Mouse (Mus musculus): ENCODE measurements around the gene Myh14.
"Not testable (repeated sequence)": the region's sequence is repeated elsewhere in the genome, so short reads cannot be mapped to it uniquely, and the experiment has no call there.

The Myh14 gene

DNA sequence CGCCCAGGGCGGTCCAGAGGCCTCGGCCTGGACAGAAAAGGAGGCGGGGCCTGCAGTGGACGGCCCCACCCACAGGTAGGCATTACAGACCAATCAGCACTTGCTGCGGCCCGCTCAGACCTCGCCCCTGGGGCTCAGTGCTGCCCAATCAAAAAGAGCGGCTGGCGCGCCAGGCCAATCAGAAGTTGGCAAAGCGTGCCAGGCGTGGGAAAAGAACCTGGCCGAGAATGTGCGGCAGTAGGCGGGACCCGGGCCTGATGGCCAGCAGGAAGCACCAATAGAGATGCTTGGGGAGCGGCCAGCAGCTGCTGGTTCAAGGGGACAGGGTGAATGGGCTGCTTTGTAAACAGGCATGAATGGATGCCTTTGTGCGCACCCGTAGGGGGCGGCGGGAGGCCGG is at the start of gene Myh14:
Gene Myh14 (minus strand): TSS at position 41 of the 400 bp plus-strand sequence.
- peak; percentile 93 for DNase-seq (ENCODE audit: low spot score)

DNA sequence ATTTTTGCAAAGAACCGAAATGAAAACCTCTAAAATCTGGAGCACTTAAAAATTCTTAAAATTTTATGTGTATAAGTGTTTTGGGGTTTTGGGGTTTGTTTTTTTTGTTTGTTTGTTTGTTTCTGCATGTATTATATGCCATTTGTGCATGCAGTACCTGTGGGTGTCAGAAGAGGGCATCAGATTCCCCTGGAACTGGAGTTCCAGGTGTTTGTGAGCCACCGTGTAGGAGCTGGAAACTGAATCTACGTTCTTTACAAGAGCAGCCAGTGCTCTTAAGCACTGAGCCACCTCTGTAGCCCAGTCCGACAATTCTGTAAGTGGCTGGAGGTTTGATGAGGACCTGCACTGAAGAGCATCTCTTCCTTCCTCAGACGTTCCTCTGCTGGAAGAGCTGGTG is 39.2 kb upstream of the Myh14 start:
- no peak for DNase-seq (ENCODE audit: low spot score)

DNA sequence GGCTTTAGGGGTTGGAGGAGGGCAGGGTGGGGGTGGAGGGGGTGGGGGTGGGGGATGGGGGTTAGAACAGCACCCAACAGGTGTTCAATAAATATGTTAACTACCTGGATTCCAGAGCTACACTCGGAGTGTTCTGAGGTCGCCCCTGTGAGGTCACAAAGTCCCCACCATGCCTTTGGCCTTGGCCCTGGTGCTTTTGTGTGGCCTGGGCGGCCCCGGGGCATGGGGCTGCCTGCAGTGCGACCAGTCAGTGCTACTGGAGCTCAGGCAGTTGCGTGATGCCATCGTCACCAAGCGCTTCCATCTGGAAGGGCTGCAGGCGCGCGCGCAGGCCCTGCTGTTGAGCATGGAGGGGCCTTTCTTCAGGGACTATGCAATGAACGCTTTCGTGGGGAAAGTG is 37.9 kb upstream of the Myh14 start, which contains the start of gene Izumo2:
Gene Izumo2 (plus strand): TSS at position 169 of the 400 bp plus-strand sequence.
- DNase-seq (ENCODE audit: low spot score), result no peak

DNA sequence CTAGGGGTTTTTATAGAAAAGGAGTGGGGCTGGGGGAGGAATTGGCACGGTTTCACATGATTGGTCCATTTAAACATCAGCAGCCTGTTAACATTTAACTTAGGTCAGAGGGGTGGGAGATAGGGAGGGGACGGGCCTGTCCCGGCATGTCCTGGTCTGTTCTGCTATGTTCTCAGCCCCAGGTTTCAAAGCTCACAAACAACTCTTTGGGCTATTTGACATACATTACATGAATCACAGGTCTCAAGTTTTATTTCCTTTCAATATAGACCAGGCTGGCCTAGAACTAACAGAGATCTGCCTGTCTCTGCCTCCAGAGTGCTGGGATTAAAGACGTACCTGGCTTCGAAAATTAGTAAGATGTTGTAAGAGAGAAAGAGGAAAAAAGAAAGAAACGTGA is 37.5 kb upstream of the Myh14 start:
- not testable (repeated sequence) for DNase-seq (ENCODE audit: low spot score)

DNA sequence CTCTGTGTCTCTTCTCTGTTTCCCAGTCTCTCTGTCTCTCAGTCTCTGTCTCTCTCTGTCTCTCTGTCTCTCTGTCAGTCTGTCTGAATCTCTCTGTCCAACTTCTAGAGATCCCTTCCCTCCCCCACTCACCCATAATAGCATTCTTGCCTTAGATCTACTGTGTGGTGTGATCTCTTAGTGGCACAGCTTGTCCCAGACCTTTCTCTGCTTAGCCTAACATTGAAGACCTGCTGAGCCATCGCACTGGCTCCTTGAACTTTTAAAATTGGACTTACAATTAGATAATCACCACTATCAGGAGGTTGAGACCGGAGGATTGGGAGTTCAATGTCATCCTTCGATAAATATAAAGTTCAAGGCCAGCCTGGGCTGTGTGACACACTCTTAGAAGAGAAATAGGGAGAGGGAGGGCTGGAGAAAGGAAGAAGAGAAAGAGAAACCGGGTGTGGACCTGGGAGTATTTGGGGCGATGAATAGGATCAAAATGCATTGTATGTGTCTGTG is 36.6 kb upstream of the Myh14 start:
- no peak for DNase-seq (ENCODE audit: low spot score)

DNA sequence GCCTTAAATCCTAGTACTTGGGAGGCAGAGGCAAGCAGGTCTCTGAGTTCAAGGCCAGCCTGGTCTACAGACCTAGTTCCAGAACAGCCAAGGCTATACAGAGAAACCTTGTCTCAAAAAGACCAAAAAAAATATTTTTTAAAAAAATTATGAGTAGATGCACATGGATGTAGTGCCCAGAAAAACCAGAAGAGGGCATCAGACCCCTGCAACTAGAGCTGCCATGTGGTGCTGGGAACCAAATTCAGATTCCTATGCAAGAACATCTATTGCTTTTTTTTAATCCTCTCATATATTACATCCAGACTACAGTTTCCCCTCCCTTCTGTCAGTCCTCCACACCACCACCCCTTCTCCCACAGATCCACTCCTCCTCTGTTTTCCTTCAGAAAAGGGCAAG is 35.7 kb upstream of the Myh14 start:
- DNase-seq (ENCODE audit: low spot score), result no peak

GRCm38 (mm10) chr7:44705086-44705485 is 34.4 kb upstream of the Myh14 start:
- DNase-seq (ENCODE audit: low spot score), result no peak

- no peak for DNase-seq (ENCODE audit: low spot score)
Observed at GRCm38 (mm10) chr7:44704363-44704762, 33.7 kb upstream of the Myh14 start.

- DNase-seq (ENCODE audit: low spot score), result no peak
Observed at GRCm38 (mm10) chr7:44702985-44703384, 32.3 kb upstream of the Myh14 start.

GRCm38 (mm10) chr7:44701921-44702320 is 31.3 kb upstream of the Myh14 start:
- peak; percentile 23 for DNase-seq (ENCODE audit: low spot score)

DNA sequence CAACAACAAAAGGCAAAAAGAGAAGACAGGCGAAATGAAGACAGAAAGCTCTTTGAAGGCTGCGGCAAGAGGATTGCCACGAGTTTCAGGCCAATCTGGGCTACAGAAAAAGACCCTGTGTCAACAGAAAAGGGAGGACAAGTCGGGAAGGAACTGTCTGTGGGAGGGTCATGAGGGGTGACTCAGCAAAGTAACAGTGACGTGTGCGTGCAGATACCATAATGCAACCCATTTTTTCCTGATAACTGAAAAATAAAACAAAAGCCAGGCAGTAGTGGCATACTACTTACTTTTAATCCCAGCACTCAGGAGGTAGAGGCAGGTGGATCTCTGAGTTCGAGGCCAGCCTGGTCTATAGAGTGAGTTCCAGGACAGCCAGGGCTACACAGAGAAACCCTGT is 27.3 kb upstream of the Myh14 start:
- DNase-seq (ENCODE audit: low spot score), result no peak

GRCm38 (mm10) chr7:44697191-44697710 is 26.6 kb upstream of the Myh14 start:
- no peak for DNase-seq (ENCODE audit: low spot score)

DNA sequence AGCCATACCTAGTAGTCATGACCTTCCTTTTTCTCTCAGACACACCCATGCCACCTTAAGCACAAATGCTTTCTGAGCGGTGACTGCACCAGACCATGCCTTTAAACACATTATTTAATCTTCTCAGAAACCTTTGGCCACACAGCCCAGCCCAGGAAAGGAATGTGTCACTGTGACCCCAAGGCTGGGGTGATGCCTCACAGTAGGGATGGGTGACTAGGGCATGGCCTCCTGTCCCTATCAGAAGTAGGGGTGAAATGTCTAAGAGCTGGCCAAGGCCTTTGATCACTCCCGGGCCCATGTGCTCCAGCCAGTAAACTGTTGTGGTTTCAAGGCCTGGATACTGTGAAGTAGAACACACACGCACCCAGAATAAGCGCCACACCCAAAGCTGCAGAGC is 24.6 kb upstream of the Myh14 start:
- DNase-seq (ENCODE audit: low spot score), result no peak

DNA sequence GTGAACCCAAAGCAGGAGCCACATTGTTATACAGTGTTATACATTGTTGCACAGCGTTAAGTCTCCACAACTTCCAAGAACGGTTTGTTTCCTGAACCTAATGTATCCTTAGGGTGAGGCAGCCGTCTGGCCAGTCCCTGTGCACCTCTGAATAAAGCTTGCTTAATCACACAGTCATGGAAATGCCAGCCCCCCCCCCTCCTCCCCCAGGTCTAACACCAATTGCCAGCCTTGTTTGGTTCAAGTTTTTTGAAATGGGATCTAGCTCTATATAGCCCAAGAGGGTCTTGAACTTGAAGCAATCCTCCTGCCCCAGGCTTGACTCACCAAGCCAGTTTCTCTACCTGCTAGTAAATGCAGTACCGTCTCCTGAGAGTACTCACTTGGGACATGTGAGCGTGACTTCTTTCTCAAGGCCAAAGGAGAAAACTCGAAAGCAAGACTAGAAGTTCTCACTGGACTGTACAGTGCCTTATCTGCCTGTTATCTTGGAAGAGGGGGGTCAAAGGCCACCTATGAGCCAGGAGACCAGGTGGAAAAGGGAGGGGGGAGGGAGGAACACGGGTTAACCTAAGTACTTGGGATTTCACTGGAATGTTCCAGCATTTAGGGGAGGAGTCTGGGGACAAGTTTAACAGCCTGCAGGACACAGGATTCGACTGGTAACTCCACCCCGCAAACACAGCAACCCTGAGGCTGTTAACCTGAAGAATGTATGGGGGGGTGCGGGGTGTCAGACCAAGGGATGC is 23.0 kb upstream of the Myh14 start:
- DNase-seq (ENCODE audit: low spot score), result no peak

GRCm38 (mm10) chr7:44689331-44689730 is 18.7 kb upstream of the Myh14 start:
- no peak for DNase-seq (ENCODE audit: low spot score)

- DNase-seq (ENCODE audit: low spot score), result no peak
Observed at GRCm38 (mm10) chr7:44688890-44689289, 18.2 kb upstream of the Myh14 start.

DNA sequence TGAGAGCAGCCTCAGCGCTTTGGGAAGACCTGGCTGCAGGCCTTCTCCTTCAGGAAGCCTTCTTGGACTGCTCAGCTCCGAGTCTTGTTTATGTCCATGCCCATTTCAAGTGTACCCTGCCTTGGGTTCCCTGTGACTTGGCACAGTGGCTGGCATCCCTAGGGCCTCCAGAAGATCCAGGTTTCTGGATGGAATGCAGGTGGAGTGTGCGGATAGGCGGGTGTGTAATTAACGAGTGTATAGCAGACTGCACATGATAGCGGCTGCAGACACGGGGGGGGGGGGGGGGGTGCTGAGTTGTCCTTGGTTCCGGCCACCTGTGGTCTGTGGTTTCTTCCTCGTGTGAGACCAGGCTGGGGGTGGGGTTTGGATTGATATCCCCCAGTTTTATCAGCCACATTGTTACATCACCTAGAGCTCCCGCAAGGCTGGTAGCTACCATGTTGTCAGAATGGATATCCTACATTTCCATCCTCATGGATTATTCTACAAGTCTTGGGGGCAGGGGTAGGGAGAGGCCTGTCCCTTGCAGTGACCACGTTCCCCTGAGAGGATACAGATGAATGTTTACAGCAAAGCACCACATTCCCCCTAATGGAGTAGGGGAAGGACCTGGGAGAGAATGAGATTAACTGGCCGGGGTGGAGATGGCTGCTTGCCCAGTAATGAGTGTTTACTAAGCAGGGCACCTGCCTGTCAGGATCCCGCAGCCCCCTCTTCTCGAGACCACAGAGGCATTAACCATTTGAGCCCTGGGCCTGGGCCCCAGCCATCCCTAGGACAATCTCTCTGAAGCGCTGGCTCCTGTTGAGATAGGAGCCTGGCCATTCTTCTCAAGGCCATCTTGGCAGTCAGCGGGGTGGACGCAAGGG is 15.1 kb upstream of the Myh14 start:
- no peak for DNase-seq (ENCODE audit: low spot score)

DNA sequence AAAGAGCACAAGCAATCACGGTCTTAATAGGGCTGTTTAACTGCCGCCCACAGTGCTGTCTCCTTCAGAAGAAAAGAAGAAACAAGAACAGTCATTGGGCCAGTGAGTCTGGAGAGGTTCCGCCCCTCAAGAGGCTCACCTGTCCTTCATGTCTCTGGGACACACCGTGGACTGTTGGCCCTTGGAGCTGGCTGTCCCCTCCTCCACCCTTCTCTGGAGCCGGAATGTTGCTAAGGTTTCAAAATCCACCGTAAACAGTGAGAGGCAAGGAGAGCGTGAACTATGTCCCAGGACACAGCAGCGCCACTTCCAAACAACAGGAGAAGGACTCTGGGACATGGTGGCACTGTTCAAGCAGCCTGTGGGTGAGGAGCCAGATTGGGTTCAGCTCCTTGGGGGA is 13.0 kb upstream of the Myh14 start:
- no peak for DNase-seq (ENCODE audit: low spot score)

GRCm38 (mm10) chr7:44676611-44677010 is 6.0 kb upstream of the Myh14 start:
- DNase-seq (ENCODE audit: low spot score), result peak; percentile 57

DNA sequence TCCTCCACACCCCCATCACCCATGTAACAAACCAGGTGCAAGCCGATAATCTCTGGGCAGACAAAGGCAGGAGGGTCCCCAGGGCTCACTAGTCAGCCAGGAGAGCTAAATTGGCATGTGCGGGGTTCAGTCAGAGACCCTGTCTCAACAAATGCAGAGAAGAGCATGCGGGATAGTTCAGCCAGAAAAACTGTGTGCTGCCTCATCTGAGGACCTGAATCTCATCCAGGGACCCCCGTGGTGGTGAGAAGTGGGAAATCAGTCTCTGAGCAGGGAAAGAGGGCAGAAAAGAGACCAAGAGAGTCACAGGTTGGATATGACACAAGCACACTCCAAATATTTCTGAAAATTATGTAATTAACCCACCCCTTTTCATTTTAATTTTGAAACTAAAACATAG is 5.5 kb upstream of the Myh14 start:
- DNase-seq (ENCODE audit: low spot score), result no peak

- DNase-seq (ENCODE audit: low spot score), result no peak
Observed at GRCm38 (mm10) chr7:44675171-44675570, 4.5 kb upstream of the Myh14 start.

DNA sequence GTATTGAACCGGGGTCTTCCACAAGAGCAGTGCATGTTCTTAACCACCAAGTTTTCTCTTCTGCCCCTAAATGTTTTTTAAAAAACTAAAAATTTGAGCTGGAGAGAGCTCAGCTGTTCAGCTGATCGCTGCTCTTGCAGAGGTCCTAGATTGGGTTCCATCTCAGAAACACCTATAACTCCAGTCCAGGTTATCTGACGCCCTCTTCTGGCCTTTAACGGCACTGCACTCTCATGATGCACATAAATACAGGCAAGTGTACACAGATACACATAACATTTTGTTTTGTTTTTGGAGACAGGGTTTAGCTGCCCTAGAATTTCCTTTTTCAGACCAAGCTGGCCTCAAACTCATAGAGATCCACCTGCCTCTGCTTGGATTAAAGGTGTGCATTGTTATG is 3.9 kb upstream of the Myh14 start:
- no peak for DNase-seq (ENCODE audit: low spot score)

DNA sequence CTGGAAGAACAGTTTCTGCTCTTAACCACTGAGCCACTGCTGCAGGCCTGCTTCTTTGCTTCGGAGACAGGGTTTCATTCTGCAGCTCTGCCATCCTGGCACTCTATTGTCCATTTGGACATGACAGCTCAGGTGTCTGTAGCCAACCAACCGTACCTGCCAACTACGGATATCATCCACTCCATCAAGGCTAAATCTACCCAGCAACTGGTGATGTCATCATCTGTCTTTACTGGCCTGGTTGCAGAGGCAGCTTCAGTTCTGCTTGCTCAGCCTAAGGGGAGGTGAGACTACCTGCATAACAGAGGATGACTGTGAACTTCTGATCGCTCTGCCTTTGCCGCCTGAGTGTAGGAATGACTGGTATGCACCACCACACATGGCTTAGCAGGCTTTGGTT is 1.6 kb upstream of the Myh14 start:
- no peak for DNase-seq (ENCODE audit: low spot score)

Data from left cerebral cortex, adult 11 months (tissue).